Mouse (Mus musculus): ENCODE measurements at regions not wholly inside any gene's neighbourhood (a gene's known extent, or its start where the extent isn't known, plus 50 kb on each side); places are given as distances from the start of the nearest gene placed in this dataset.

- no peak for TF ChIP-seq CHD2 (IDR thresholded peaks at IDR 0.05; ENCODE audit: low read depth, low read length)
- no peak for TF ChIP-seq ZNF384 (IDR thresholded peaks at IDR 0.05; ENCODE audit: low read depth, low read length)
- no peak for TF ChIP-seq MAFK (IDR thresholded peaks at IDR 0.05; ENCODE audit: insufficient read depth, low read depth, low read length)
- TF ChIP-seq ZC3H11A (IDR thresholded peaks at IDR 0.05; ENCODE audit: borderline replicate concordance, low read depth, low read length) = no peak
Measured at GRCm38 (mm10) chr2:167800648-167801245, 111.1 kb upstream of the Tmem189 start.

Data from ES-E14 (cell line).